Mouse (Mus musculus): ENCODE measurements around the gene Gfra1.

The Gfra1 gene

GRCm38 (mm10) chr19:58314631-58315030, 141.1 kb downstream of the Gfra1 start:
- no peak for DNase-seq

- peak in 1 of 2 experiments; percentile 8 for DNase-seq
Observed at GRCm38 (mm10) chr19:58313785-58314184, 141.9 kb downstream of the Gfra1 start.

GRCm38 (mm10) chr19:58312492-58312891, 143.2 kb downstream of the Gfra1 start:
- DNase-seq, result no peak

- no peak for DNase-seq
Observed at GRCm38 (mm10) chr19:58310334-58311315, 145.1 kb downstream of the Gfra1 start.

- DNase-seq, result no peak
Observed at GRCm38 (mm10) chr19:58309620-58310275, 146.0 kb downstream of the Gfra1 start.

- DNase-seq, result no peak
Observed at GRCm38 (mm10) chr19:58301105-58301504, 154.6 kb downstream of the Gfra1 start.

GRCm38 (mm10) chr19:58297926-58298325, 157.8 kb downstream of the Gfra1 start:
- DNase-seq, result no peak

GRCm38 (mm10) chr19:58296842-58297190, 158.9 kb downstream of the Gfra1 start:
- no peak for DNase-seq

GRCm38 (mm10) chr19:58295986-58296841, 159.5 kb downstream of the Gfra1 start:
- no peak for DNase-seq

- DNase-seq, result no peak
Observed at GRCm38 (mm10) chr19:58288145-58288544, 167.6 kb downstream of the Gfra1 start.

GRCm38 (mm10) chr19:58275281-58275680, 180.4 kb downstream of the Gfra1 start:
- no peak for DNase-seq

- no peak for DNase-seq
Observed at GRCm38 (mm10) chr19:58271815-58272214, 183.9 kb downstream of the Gfra1 start.

- DNase-seq, result no peak
Observed at GRCm38 (mm10) chr19:58270778-58271177, 184.9 kb downstream of the Gfra1 start.

- no peak for DNase-seq
Observed at GRCm38 (mm10) chr19:58268476-58268875, 187.2 kb downstream of the Gfra1 start.

- DNase-seq, result no peak
Observed at GRCm38 (mm10) chr19:58266600-58266999, 189.1 kb downstream of the Gfra1 start.

- no peak for DNase-seq
Observed at GRCm38 (mm10) chr19:58260934-58261333, 194.8 kb downstream of the Gfra1 start.

- DNase-seq, result no peak
Observed at GRCm38 (mm10) chr19:58259250-58259649, 196.5 kb downstream of the Gfra1 start.

GRCm38 (mm10) chr19:58256485-58256884, 199.2 kb downstream of the Gfra1 start:
- no peak for DNase-seq

GRCm38 (mm10) chr19:58255394-58255793, 200.3 kb downstream of the Gfra1 start:
- DNase-seq, result no peak

GRCm38 (mm10) chr19:58254172-58254571, 201.5 kb downstream of the Gfra1 start:
- no peak for DNase-seq

- no peak for DNase-seq
Observed at GRCm38 (mm10) chr19:58251698-58252097, 204.0 kb downstream of the Gfra1 start.

GRCm38 (mm10) chr19:58251095-58251494, 204.6 kb downstream of the Gfra1 start:
- no peak for DNase-seq

- no peak for DNase-seq
Observed at GRCm38 (mm10) chr19:58250237-58250636, 205.5 kb downstream of the Gfra1 start.
